20 mouse cellular contexts compared by ENCODE assay signal in the genomic region with DNA sequence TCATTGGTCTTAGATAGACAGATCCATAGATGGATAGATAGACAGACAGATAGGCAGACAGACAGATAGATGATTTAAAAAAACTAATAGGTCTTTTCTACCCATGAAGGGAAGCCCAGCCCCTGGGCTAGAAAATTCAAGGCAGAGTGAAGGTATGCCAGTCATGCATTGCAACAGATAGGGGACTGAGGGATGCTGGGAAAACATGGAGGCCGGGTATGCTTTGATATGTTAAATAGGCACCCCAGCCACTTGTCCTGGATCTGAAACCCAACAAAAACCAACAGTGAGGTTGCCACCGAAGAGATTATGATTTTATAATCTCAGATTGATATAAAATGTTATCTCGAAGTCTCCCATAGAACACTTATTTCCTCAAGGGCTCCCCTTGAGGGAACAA. TPM values are rescaled to one million over a fixed set of nuclear protein-coding genes. Genes with fewer than 3 reads are reported as not detected.
"Had no signal": no experiment of that assay in that cellular context is flagged by ENCODE, and none has a peak within 500 bp of the region (broad histone marks: within the 10 kb centered on the region; RNA-seq: fewer than 3 reads in every experiment).

No protein-coding gene starts in this region.

- H3K36me3 ChIP-seq: midbrain, embryonic 10.5 days; midbrain, embryonic 12.5 days; neural tube, embryonic 13.5 days; neural tube, embryonic 15.5 days had no signal

- H3K4me3 ChIP-seq: midbrain, embryonic 10.5 days; midbrain, embryonic 12.5 days; myocyte; neural tube, embryonic 13.5 days; neural tube, embryonic 15.5 days had no signal

- H3K27me3 ChIP-seq: neural tube, embryonic 13.5 days; neural tube, embryonic 15.5 days had no signal

- H3K9me3 ChIP-seq: midbrain, embryonic 10.5 days; midbrain, embryonic 12.5 days; neural tube, embryonic 13.5 days; neural tube, embryonic 15.5 days had no signal

- H3K27ac ChIP-seq: midbrain, embryonic 10.5 days; midbrain, embryonic 12.5 days; neural tube, embryonic 13.5 days; neural tube, embryonic 15.5 days had no signal

- H3K9ac ChIP-seq: lung, embryonic 14.5 days; midbrain, embryonic 12.5 days; neural tube, embryonic 13.5 days; neural tube, embryonic 15.5 days had no signal

- DNase-seq: lung, embryonic 14.5 days; lung, postnatal 10 days; midbrain, embryonic 14.5 days; retina, postnatal 1 day; right cerebral cortex, adult 18-20 months; right cerebral cortex, postnatal 25 days; right cerebral cortex, postnatal 4 days; spleen, adult 18-20 months; thymus, adult 18-20 months; thymus, postnatal 14 days; thymus, postnatal 36 days had no signal

RNA-seq across cellular contexts. Expression of a gene that starts 55.2 kb away (rescaled TPM):
- total RNA-seq: megakaryocyte-erythroid progenitor cell, adult 5-6 weeks had no signal
- polyA plus RNA-seq: lung, embryonic 16.5 days; midbrain, embryonic 10.5 days; midbrain, embryonic 12.5 days; midbrain, embryonic 16.5 days; myocyte; neural tube, embryonic 11.5 days; neural tube, embryonic 13.5 days; neural tube, embryonic 15.5 days had no signal
